Mouse (Mus musculus) cerebellum, adult 2 months (tissue): ENCODE results near the gene Bloc1s4.

ENCODE experiments used
- CTCF ChIP-seq: fragments of 200-500 bp; IDR thresholded peaks from 2 replicates; pipeline ENCODE4 v1.5.1; 2011; ENCODE audit warnings: low read depth, mild to moderate bottlenecking, control low read depth, low read length, moderate library complexity, borderline replicate concordance; ENCODE audit not compliant: insufficient read depth
- POLR2A ChIP-seq: fragments of 200-500 bp; IDR thresholded peaks from 2 replicates; pipeline ENCODE4 v1.6.1; 2011; ENCODE audit warnings: low read length, control low read depth, borderline replicate concordance; ENCODE audit not compliant: insufficient read depth

- TF ChIP-seq POLR2A (no peak), CTCF (no peak)
Observed at GRCm38 (mm10) chr5:36777186-36777585, 28.7 kb upstream of the Bloc1s4 start.
